Mouse (Mus musculus): ENCODE results near the gene Cdc42.

GRCm38 (mm10) chr4:137345112-137345511 lies 12.4 kb downstream of the Cdc42 start:
- TF ChIP-seq POLR2A (IDR thresholded peaks at IDR 0.05; ENCODE audit: insufficient read length, low read depth), result no peak
- no peak for TF ChIP-seq CEBPB (IDR thresholded peaks at IDR 0.05; ENCODE audit: insufficient read depth, poor library complexity, severe bottlenecking)
- no peak for TF ChIP-seq MAX (IDR thresholded peaks at IDR 0.05; ENCODE audit: low read depth)
- no peak for TF ChIP-seq SRF (IDR thresholded peaks at IDR 0.05; ENCODE audit: control insufficient read depth, insufficient read length, low read depth)
- TF ChIP-seq USF1 (IDR thresholded peaks at IDR 0.05; ENCODE audit: low read depth), result no peak
- no peak for TF ChIP-seq TCF12 (IDR thresholded peaks at IDR 0.05; ENCODE audit: insufficient read depth, poor library complexity, severe bottlenecking)
- TF ChIP-seq TCF3 (IDR thresholded peaks at IDR 0.05; ENCODE audit: insufficient read length, low read depth), result no peak
- no peak for TF ChIP-seq MYOD1 (IDR thresholded peaks at IDR 0.05; ENCODE audit: control insufficient read depth in 1 of 3, insufficient read length in 2 of 3, low read depth in 2 of 3)
- no peak for TF ChIP-seq POLR2AphosphoS2 (IDR thresholded peaks at IDR 0.05; ENCODE audit: insufficient read length, low read depth)
- no peak for TF ChIP-seq E2F4 (IDR thresholded peaks at IDR 0.05; ENCODE audit: insufficient read depth)
- TF ChIP-seq MYOG (IDR thresholded peaks at IDR 0.05; ENCODE audit: control insufficient read depth in 1 of 3, insufficient read depth in 1 of 3, insufficient read length in 2 of 3, low read depth in 2 of 3), result no peak
